Mouse (Mus musculus) C2C12 (cell line): ENCODE measurements around the gene Zfp524.
"Not testable (repeated sequence)": the region's sequence is repeated elsewhere in the genome, so short reads cannot be mapped to it uniquely, and the experiment has no call there.

Experiments
- CTCF ChIP-seq: IDR thresholded peaks from one replicate; pipeline ENCODE4 v1.5.1; 2011; ENCODE audit not compliant: control insufficient read depth, insufficient read depth, insufficient read length
- MYOD1 ChIP-seq: IDR thresholded peaks from one replicate; pipeline ENCODE4 v1.6.1; 2011; ENCODE audit warnings: low read depth; ENCODE audit not compliant: control insufficient read depth, insufficient read length

GRCm38 (mm10) chr7:5019576-5019975 is 5.4 kb downstream of the Zfp524 start:
- TF ChIP-seq CTCF, MYOD1: not testable (repeated sequence)
